Mouse (Mus musculus) liver, embryonic 14.5 days (tissue): ENCODE measurements around the gene Zmym3. TPM values are rescaled to one million over a fixed set of nuclear protein-coding genes. Genes with fewer than 3 reads are reported as not detected.

Source experiments
- ATAC-seq: fragments of 200-750 bp; cut with Nextera tagmentation; 2 replicates; pipeline ENCODE4 v1.8.0; 2017; ENCODE audit warnings: moderate number of reproducible peaks, mild to moderate bottlenecking, moderate library complexity; ENCODE audit not compliant: insufficient read depth
- DNase-seq, 3 experiments: peaks; one replicate each; pipeline ENCODE4 v3.0.0-alpha.2; 2012 to 2013; ENCODE audit warnings: low read depth in 3 of 3, low spot score in 3 of 3
- H3K27ac ChIP-seq: fragments of 300-500 bp; sonication (generic); 2 replicates; pipeline ENCODE4 v1.5.1; 2014; ENCODE audit warnings: moderate library complexity, mild to moderate bottlenecking, control low read depth, inconsistent platforms
- H3K27me3 ChIP-seq: fragments of 300-500 bp; sonication (generic); 2 replicates; pipeline ENCODE4 v1.6.1; 2014; ENCODE audit warnings: mild to moderate bottlenecking, low read length, moderate library complexity; ENCODE audit not compliant: control insufficient read depth, insufficient read depth
- H3K36me3 ChIP-seq: fragments of 300-500 bp; sonication (generic); replicated peaks from 2 replicates; pipeline ENCODE4 v1.6.1; 2014; ENCODE audit warnings: low read depth; ENCODE audit not compliant: control insufficient read depth, insufficient read depth
- H3K4me1 ChIP-seq, 2 experiments: fragments of 200-500 bp in 1 of 2; fragments of 300-500 bp in 1 of 2; sonication (generic) in 1 of 2; replicated peaks; 2 replicates each; pipeline ENCODE4 v1.6.1; 2012 to 2014; ENCODE audit warnings: antibody characterized with exemption in 1 of 2, inconsistent platforms in 1 of 2, low read length in 1 of 2; ENCODE audit not compliant: control insufficient read depth in 2 of 2, insufficient read depth in 2 of 2
- H3K4me2 ChIP-seq: fragments of 300-500 bp; sonication (generic); 2 replicates; pipeline ENCODE4 v1.6.1; 2014; ENCODE audit warnings: low read depth, mild to moderate bottlenecking, control low read depth, moderate library complexity
- H3K4me3 ChIP-seq, 2 experiments: fragments of 200-500 bp in 1 of 2; fragments of 300-500 bp in 1 of 2; sonication (generic) in 1 of 2; 2 replicates each; pipeline ENCODE4 v1.5.1; 2012 to 2014; ENCODE audit warnings: low read depth in 2 of 2, low read length in 2 of 2, mild to moderate bottlenecking in 2 of 2, control low read depth in 1 of 2, inconsistent platforms in 1 of 2, moderate library complexity in 1 of 2; ENCODE audit not compliant: insufficient read depth in 1 of 2
- H3K9ac ChIP-seq: fragments of 300-500 bp; sonication (generic); replicated peaks from 2 replicates; pipeline ENCODE4 v1.6.1; 2014; ENCODE audit warnings: mild to moderate bottlenecking, control low read depth, moderate library complexity
- H3K9me3 ChIP-seq: fragments of 300-500 bp; sonication (generic); 2 replicates; pipeline ENCODE4 v1.6.1; 2016; ENCODE audit warnings: low read length, mixed read lengths; ENCODE audit not compliant: control insufficient read depth
- CTCF ChIP-seq: IDR thresholded peaks from 2 replicates; pipeline ENCODE4 v1.5.1; 2016; ENCODE audit warnings: antibody characterized with exemption, low read depth, control low read depth
- EP300 ChIP-seq: IDR thresholded peaks from 2 replicates; pipeline ENCODE4 v1.6.1; 2016; ENCODE audit warnings: antibody characterized with exemption, low read depth
- WGBS: fragments of 180-500 bp; shearing (Covaris S2); extraction: QIAGEN DNeasy Blood & Tissue Kit; methylation state at CpG from one replicate; pipeline ENCODE4 v1.1.7; 2014; ENCODE audit not compliant: insufficient replicate concordance; 5-methylcytosine and 5-hydroxymethylcytosine counted together
- polyA plus RNA-seq, 2 experiments: library from polyadenylated mRNA; depleted of rRNA in 1 of 2; stranded (reverse) in 1 of 2; unstranded in 1 of 2; fragments of >200 nt; fragmentation: Nextera tagmentation in 1 of 2; extraction: Ambion mirVana in 1 of 2; gene quantifications; 2 replicates each; pipeline versions ENCODE4 v1.2.1 to v1.2.3; 2012 to 2014

Gene Zmym3
- polyA plus RNA-seq, 2 experiments = 4.4 to 11.4 TPM

GRCm38 (mm10) chrX:101429142-101429949 is 8.7 kb upstream of the Zmym3 start, which contains the start of gene Nono:
Gene Nono, plus strand, starts transcription at chrX:101429318.
- no peak for TF ChIP-seq EP300
- TF ChIP-seq CTCF = peak; percentile 48
- Histone ChIP-seq H3K9me3 (no peaks in the 10 kb centered on the region), H3K27me3 (no peaks in the 10 kb centered on the region), H3K4me1 (peaks cover 0 to 8% of the 10 kb centered on the region in 2 experiments; a peak in 3 of 4 replicates), H3K4me2 (peak within 1 kb of the TSS; percentile 73), H3K36me3 (peaks cover 4% of the 10 kb centered on the region), H3K9ac (peak within 1 kb of the TSS; percentile 89), H3K27ac (peak within 1 kb of the TSS; percentile 79), H3K4me3 (peak within 1 kb of the TSS; percentile 86 to 95)
- peak; percentile 90 to 93 (median 92) for DNase-seq
- WGBS = 13% methylated on average over 51 of the region's 51 CpGs
- peak; percentile 93 for ATAC-seq

- peak overlapping the region; percentile 66 for H3K9ac ChIP-seq
- DNase-seq (peak in 2 of 3 experiments; percentile 20 to 43), ATAC-seq (no peak)
- peak overlapping the region; percentile 86 to 95 for H3K4me3 ChIP-seq
- peaks cover 0 to 8% of the 10 kb centered on the region in 2 experiments; a peak in 3 of 4 replicates for H3K4me1 ChIP-seq
- H3K36me3 ChIP-seq = peaks cover 4% of the 10 kb centered on the region
- H3K27me3 ChIP-seq = no peaks in the 10 kb centered on the region
- TF ChIP-seq CTCF (no peak), EP300 (no peak)
- no peaks in the 10 kb centered on the region for H3K9me3 ChIP-seq
- H3K27ac ChIP-seq = peak overlapping the region; percentile 79
- 24% methylated on average over 7 of the region's 7 CpGs for WGBS
- peak overlapping the region; percentile 73 for H3K4me2 ChIP-seq
These were observed 8.1 kb upstream of the Zmym3 start for GRCm38 (mm10) chrX:101428785-101429141.

DNA sequence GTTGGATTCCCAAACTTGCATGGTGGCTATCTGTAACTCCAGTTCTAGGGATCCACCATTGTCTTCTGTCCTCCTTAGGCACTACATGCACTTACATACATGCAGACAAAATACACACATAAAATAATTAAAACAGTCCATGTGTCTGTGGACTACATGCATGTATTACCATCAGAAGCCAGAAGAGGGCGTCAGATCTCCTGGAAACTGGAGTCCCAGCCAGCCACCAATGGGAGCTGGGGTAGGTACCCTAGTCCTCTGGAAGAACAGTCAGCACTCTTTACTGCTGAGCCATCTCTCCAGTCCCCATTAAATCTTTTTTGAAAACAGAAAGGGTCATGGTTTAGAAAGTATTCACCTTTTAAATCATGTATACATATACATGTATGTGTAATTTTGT is 7.1 kb upstream of the Zmym3 start:
- peak overlapping the region; percentile 79; the same call in 1 of the 2 replicates for H3K27ac ChIP-seq
- peaks cover 0 to 8% of the 10 kb centered on the region in 2 experiments; a peak in 3 of 4 replicates for H3K4me1 ChIP-seq
- H3K9ac ChIP-seq = no peak overlapping the region
- 0% methylated on average over 1 of the region's 1 CpGs for WGBS
- no peaks in the 10 kb centered on the region for H3K9me3 ChIP-seq
- no peak overlapping the region for H3K4me3 ChIP-seq
- no peaks in the 10 kb centered on the region for H3K27me3 ChIP-seq
- H3K4me2 ChIP-seq = peak overlapping the region; percentile 73
- no peak for ATAC-seq
- peak in 2 of 3 experiments; percentile 12 to 26 for DNase-seq
- H3K36me3 ChIP-seq = peaks cover 4% of the 10 kb centered on the region
- TF ChIP-seq EP300 = no peak
- peak; percentile 61 for TF ChIP-seq CTCF

- no peaks in the 10 kb centered on the region for H3K27me3 ChIP-seq
- no peaks in the 10 kb centered on the region for H3K36me3 ChIP-seq
- no peak overlapping the region for H3K4me3 ChIP-seq
- TF ChIP-seq CTCF (no peak), EP300 (no peak)
- ATAC-seq = no peak
- no peak for DNase-seq
- H3K4me1 ChIP-seq = peaks cover 0 to 9% of the 10 kb centered on the region in 2 experiments; a peak in 1 of 4 replicates
- no peak overlapping the region for H3K4me2 ChIP-seq
- H3K9me3 ChIP-seq = no peaks in the 10 kb centered on the region
- 73% methylated on average over 2 of the region's 2 CpGs for WGBS
- no peak overlapping the region for H3K9ac ChIP-seq
- H3K27ac ChIP-seq = no peak overlapping the region
These were observed 2.8 kb upstream of the Zmym3 start for GRCm38 (mm10) chrX:101423462-101423861.
